Mouse (Mus musculus): ENCODE results near the gene Lefty2. TPM values are rescaled to one million over a fixed set of nuclear protein-coding genes. Genes with fewer than 3 reads are reported as not detected.
"Not testable (repeated sequence)": the region's sequence is repeated elsewhere in the genome, so short reads cannot be mapped to it uniquely, and the experiment has no call there.

Gene Lefty2
- total RNA-seq, 2 experiments from 2014 or later = not detected

- no peak for ATAC-seq (replicated peaks; ENCODE audit: low FRiP score, poor library complexity, severe bottlenecking)
Measured at GRCm38 (mm10) chr1:180929599-180929998, 36.7 kb downstream of the Lefty2 start.

- ATAC-seq (replicated peaks; ENCODE audit: low FRiP score, poor library complexity, severe bottlenecking) = no peak
Measured at GRCm38 (mm10) chr1:180931106-180931505, 38.2 kb downstream of the Lefty2 start.

GRCm38 (mm10) chr1:180933659-180934058 is 40.8 kb downstream of the Lefty2 start:
- no peak for ATAC-seq (replicated peaks; ENCODE audit: low FRiP score, poor library complexity, severe bottlenecking)

- ATAC-seq (replicated peaks; ENCODE audit: low FRiP score, poor library complexity, severe bottlenecking) = no peak
Measured at GRCm38 (mm10) chr1:180934467-180935419, 41.8 kb downstream of the Lefty2 start, which contains the start of gene Lefty1. Gene Lefty1, plus strand, starts transcription at chr1:180935022.

DNA sequence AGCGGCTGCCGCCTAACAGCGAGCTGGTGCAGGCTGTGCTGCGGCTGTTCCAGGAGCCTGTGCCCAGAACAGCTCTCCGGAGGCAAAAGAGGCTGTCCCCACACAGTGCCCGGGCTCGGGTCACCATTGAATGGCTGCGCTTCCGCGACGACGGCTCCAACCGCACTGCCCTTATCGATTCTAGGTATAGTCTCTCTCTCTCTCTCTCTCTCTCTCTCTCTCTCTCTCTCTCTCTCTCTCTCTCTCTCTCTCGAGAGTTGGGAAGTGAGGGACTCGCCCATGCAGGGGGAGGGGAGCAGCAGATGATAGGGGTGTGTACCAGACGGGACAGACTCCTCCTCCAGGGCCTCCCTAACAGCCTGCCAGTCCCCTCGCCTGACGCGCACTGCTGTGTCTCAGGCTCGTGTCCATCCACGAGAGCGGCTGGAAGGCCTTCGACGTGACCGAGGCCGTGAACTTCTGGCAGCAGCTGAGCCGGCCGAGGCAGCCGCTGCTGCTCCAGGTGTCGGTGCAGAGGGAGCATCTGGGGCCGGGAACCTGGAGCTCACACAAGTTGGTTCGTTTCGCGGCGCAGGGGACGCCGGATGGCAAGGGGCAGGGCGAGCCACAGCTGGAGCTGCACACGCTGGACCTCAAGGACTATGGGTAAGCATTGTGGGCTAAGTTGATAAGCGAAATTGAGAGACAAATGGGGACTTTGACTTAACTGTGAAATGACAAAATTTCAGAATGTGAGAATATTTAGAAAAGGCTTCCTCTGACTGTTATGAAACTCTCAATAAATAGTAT is 43.9 kb downstream of the Lefty2 start:
- peak; percentile 90 for ATAC-seq (replicated peaks; ENCODE audit: low FRiP score, poor library complexity, severe bottlenecking)

GRCm38 (mm10) chr1:180937631-180938030 is 44.7 kb downstream of the Lefty2 start:
- not testable (repeated sequence) for ATAC-seq (replicated peaks; ENCODE audit: low FRiP score, poor library complexity, severe bottlenecking)

DNA sequence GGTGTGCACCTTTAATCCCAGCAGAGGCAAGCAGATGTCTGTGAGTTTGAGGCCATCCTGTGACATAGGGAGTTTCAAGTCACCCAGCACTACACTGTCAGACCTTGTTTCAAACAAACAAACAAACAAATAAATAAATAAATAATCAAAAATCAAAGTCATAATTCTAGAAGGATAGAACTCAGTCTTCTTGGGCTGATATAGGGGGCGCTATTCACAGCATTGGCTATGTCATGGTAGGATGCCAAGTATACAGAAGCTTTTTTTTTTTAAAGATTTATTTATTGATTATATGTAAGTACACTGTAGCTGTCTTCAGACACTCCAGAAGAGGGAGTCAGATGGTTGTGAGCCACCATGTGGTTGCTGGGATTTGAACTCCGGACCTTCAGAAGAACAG is 45.9 kb downstream of the Lefty2 start:
- ATAC-seq (replicated peaks; ENCODE audit: low FRiP score, poor library complexity, severe bottlenecking) = not testable (repeated sequence)

- ATAC-seq (replicated peaks; ENCODE audit: low FRiP score, poor library complexity, severe bottlenecking) = no peak
Measured at GRCm38 (mm10) chr1:180940776-180941460, 48.0 kb downstream of the Lefty2 start.

- peak; percentile 52 for ATAC-seq (replicated peaks; ENCODE audit: low FRiP score, poor library complexity, severe bottlenecking)
Measured at GRCm38 (mm10) chr1:180941726-180942125, 48.8 kb downstream of the Lefty2 start.

- peak; percentile 61 for ATAC-seq (replicated peaks; ENCODE audit: low FRiP score, poor library complexity, severe bottlenecking)
Measured at GRCm38 (mm10) chr1:180942166-180943031, 49.5 kb downstream of the Lefty2 start, which contains the start of gene Tmem63a. Gene Tmem63a, plus strand, starts transcription at chr1:180942344.

- ATAC-seq (replicated peaks; ENCODE audit: low FRiP score, poor library complexity, severe bottlenecking) = no peak
Measured at GRCm38 (mm10) chr1:180943032-180943644, 50.2 kb downstream of the Lefty2 start.

- ATAC-seq (replicated peaks; ENCODE audit: low FRiP score, poor library complexity, severe bottlenecking) = no peak
Measured at GRCm38 (mm10) chr1:180943896-180944295, 51.0 kb downstream of the Lefty2 start.

DNA sequence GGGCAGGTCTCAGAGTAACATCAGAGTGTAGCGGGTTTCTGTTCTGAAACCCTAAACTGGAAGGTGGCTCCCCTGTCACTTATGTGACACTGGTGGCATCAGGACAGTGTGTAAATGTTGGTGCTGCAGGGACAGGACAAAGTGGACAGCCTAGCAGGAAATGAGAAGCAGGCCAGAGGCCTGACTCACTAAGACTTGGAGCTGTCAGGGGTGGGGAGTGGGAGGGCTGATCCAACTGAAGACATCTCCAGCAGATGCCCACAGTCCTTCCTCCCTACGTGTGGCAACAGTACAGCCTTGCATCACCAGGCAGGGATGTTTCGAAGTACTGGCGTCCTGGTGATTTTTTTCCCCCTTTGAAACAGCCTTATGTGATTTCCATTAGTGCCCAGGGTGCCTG is 51.6 kb downstream of the Lefty2 start:
- ATAC-seq (replicated peaks; ENCODE audit: low FRiP score, poor library complexity, severe bottlenecking) = no peak

GRCm38 (mm10) chr1:180945001-180945980 is 52.4 kb downstream of the Lefty2 start:
- peak; percentile 83 for ATAC-seq (replicated peaks; ENCODE audit: low FRiP score, poor library complexity, severe bottlenecking)

DNA sequence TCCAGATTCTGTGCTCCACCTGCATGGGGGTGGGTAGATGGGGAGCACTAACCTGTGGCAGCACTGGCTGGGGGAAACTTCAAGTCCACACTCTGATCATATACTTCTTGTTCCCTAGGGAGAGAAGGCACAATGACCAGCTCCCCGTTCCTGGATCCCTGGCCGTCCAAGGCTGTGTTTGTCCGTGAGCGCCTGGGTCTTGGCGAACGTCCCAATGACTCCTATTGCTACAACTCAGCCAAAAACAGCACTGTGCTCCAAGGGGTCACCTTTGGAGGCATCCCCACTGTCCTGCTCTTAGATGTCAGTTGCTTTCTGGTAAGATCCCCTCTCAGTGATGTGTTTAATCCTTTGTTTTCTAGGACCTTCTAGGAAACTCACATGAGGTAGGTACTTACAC is 53.5 kb downstream of the Lefty2 start:
- no peak for ATAC-seq (replicated peaks; ENCODE audit: low FRiP score, poor library complexity, severe bottlenecking)
